Mouse (Mus musculus) embryonic facial prominence, embryonic 10.5 days (tissue): ENCODE results near the gene Anxa2. TPM values are rescaled to one million over a fixed set of nuclear protein-coding genes. Genes with fewer than 3 reads are reported as not detected.

ENCODE experiments used
- DNase-seq: peaks from one replicate; pipeline ENCODE4 v3.0.0-alpha.2; 2017; ENCODE audit warnings: low spot score
- H3K27ac ChIP-seq: fragments of 300-500 bp; sonication (generic); replicated peaks from 2 replicates; pipeline ENCODE4 v1.5.1; 2016; ENCODE audit warnings: mild to moderate bottlenecking
- H3K27me3 ChIP-seq: fragments of 300-500 bp; sonication (generic); replicated peaks from 2 replicates; pipeline ENCODE4 v1.6.1; 2016; ENCODE audit warnings: low read depth, mild to moderate bottlenecking; ENCODE audit not compliant: poor library complexity, severe bottlenecking
- H3K36me3 ChIP-seq: fragments of 300-500 bp; sonication (generic); replicated peaks from 2 replicates; pipeline ENCODE4 v1.6.1; 2016; ENCODE audit warnings: mild to moderate bottlenecking, moderate library complexity
- H3K4me1 ChIP-seq: fragments of 300-500 bp; sonication (generic); 2 replicates; pipeline ENCODE4 v1.6.1; 2016
- H3K4me3 ChIP-seq: fragments of 300-500 bp; sonication (generic); 2 replicates; pipeline ENCODE4 v1.5.1; 2016; ENCODE audit warnings: mild to moderate bottlenecking, moderate library complexity
- H3K9me3 ChIP-seq: fragments of 300-500 bp; sonication (generic); 2 replicates; pipeline ENCODE4 v1.6.1; 2016; ENCODE audit warnings: mild to moderate bottlenecking
- WGBS: fragments of 180-500 bp; shearing (Covaris S2); methylation state at CpG from one replicate; pipeline ENCODE4 v1.1.7; 2016; 5-methylcytosine and 5-hydroxymethylcytosine counted together
- polyA plus RNA-seq: library from polyadenylated mRNA; unstranded; fragments of >200 nt; fragmentation: Nextera tagmentation; extraction: Ambion mirVana; gene quantifications from 2 replicates; pipeline ENCODE4 v1.2.1, GENCODE M21; 2016

The Anxa2 gene
- polyA plus RNA-seq, 1 experiment from 2014 or later: 145 TPM

DNA sequence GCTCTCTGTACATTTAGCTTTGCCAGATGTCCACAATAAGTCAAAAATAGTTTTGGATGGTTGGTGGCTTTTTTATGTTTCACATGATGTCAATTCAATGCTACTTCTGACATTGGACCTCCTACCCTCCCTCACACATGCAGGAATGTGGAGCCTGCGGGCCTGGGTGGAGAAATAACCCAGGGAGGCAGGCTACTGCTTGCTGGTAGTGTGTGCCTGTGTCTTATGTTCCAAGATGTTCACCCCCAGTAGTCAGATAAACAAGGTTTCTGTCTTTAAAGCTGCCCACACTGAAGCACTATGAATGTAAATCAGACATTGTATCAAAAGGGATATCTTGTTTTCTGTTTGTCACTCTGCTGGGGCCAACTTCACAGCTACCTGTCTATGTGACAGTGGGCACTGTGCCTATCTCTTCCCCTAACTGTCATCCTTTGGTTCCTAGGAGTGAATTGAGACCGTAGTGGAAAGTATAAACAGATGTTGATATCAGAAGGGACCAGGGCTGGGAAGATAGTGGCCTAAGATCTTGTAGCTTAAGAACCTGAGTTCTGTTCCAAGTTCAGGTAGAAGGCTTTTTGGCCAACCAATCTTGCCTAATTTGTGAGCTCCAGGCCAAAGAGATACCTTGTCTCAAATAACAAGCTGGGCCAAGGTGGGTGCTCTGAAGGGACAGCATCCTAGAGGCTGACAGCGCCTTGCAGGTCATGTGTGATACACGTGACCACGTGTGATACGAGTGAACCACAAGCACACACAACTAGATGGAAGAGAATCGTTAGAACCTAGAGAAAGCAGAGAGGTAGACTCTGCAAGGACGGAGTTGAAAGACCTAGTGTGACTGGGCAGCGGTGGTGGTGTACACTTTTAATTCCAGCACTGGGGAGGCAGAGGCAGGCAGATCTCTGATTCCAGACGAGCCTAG, 1.3 kb upstream of the Anxa2 start:
- 90% methylated on average over 10 of the region's 10 CpGs for WGBS
- Histone ChIP-seq H3K4me3 (no peak overlapping the region), H3K27me3 (peaks cover 46% of the 10 kb centered on the region), H3K36me3 (no peaks in the 10 kb centered on the region), H3K4me1 (peaks cover 52% of the 10 kb centered on the region), H3K27ac (no peak overlapping the region), H3K9me3 (no peaks in the 10 kb centered on the region)
- no peak for DNase-seq

DNA sequence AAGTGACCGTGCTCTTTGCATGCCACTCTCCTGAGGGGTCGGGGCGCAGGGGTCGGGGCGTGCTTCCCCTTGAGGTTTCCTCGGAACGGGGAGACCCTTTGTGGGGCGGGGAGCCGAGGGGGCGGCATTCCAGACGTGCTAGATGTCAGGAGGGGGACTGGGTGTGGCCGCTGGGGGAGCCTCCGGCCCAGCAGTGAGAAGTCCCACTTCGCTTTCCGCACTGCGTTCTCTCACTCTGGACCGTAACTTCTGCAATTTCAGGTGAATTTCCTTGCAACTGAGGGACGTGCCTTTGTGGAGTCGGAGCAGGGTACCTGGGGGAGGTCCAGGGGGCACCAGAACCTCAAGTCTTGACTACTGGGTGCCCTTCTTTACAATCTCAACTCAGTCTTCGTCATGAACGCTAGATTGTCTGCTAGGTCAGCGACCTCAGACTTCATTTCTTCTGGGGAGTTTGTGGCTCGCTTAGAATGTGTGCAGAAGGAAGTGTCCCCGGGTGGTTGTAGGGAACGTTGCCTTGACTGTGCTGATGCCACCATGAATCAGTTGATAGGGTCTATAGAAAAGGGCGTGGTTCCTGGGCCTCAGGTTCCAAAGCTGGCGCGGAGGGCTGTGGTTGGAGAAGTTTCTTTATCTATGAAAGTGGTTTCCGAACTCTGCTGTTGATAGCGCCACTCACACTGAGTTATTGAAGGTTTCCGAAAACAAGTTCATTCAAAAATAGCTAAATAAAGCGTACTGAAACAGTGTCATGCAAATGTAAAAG, 664 bp downstream of the Anxa2 start:
- Histone ChIP-seq H3K9me3 (no peaks in the 10 kb centered on the region), H3K27me3 (peaks cover 46% of the 10 kb centered on the region), H3K27ac (peak overlapping the region; percentile 86), H3K4me3 (peak overlapping the region; percentile 64), H3K4me1 (peaks cover 67% of the 10 kb centered on the region), H3K36me3 (no peaks in the 10 kb centered on the region)
- WGBS: 7% methylated on average over 32 of the region's 32 CpGs
- DNase-seq: peak; percentile 51

DNA sequence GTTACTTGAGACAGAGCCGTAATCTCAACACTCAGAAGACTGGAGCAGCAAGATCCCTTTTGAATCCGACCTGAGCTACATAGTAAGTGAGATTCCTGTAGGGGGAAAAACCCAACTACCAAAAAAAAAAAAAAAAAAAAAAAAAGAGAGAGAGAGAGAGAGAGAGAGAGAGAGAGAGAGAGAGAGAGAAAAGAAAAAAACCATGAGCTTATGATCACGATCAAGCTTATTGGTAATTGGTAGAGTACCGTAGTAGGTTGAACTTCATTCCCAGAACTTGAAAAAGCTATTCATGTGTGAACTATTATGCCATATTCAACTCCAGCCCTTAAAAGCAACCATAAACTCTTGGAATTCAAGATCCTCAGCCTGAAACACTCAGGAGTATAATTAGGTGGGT, 1.3 kb downstream of the Anxa2 start:
- H3K9me3 ChIP-seq: no peaks in the 10 kb centered on the region
- H3K27me3 ChIP-seq: peaks cover 46% of the 10 kb centered on the region
- no peak overlapping the region for H3K27ac ChIP-seq
- peak overlapping the region; percentile 64; the same call in 1 of the 2 replicates for H3K4me3 ChIP-seq
- H3K36me3 ChIP-seq: no peaks in the 10 kb centered on the region
- H3K4me1 ChIP-seq: peaks cover 72% of the 10 kb centered on the region
- 65% methylated on average over 4 of the region's 4 CpGs for WGBS
- DNase-seq: no peak

DNA sequence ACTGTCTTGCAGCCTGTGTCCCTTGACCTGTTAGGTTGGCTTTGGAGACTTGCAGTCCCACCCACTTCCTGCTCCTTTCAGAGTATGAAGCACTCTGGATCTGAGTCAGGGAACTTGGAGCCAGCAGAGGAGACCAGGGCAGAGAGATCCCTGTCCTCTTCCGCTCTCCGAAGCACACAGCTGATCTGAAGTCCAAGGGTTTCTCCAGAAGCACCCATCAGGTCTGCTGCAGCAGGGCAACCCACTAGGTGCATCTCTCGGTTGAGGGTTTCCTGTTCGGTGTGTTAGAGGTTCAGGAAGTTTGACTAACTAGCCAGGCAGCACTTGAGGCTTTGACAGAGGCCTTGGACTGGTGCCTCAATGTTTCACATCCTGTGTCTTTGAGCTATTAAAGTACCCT, 2.0 kb downstream of the Anxa2 start:
- Histone ChIP-seq H3K4me1 (peaks cover 77% of the 10 kb centered on the region), H3K36me3 (no peaks in the 10 kb centered on the region), H3K27me3 (peaks cover 46% of the 10 kb centered on the region), H3K27ac (0 out of 2 replicates have a peak overlapping the region, but pooled peaks have one; percentile 30), H3K4me3 (peak overlapping the region; percentile 64; the same call in 1 of the 2 replicates), H3K9me3 (no peaks in the 10 kb centered on the region)
- WGBS: 75% methylated on average over 4 of the region's 4 CpGs
- no peak for DNase-seq

DNA sequence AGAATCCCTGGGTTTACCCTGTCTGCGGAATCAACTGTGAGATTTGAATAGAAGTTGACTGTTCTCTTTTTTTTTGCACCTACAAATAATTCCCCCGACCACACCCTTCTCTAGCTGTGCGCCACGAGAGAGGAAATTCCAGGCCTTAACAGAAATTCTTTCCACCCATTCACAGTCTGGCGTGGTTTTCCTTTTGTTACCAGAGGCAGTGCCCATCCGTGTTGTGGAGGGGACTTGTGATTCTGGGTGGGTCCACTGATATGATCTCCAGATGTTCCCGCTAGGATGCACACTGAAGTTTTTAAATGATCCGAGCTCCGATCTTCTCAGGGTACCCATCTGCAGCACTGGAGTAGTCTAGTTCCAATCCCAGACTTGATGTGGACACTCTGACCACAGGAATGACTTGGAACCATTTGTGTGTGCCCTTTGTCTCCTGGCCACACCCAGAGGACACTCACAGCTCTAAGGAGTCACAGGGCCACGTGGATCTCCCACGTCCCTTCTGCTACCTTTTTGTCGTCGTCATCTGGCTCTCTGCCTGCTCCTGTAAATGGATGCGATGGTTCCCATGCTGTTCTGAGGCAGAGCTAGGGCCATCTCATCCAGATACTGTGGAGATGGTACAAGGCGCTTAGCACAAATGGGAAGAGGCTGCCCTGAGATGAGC, 3.1 kb downstream of the Anxa2 start:
- Histone ChIP-seq H3K27ac (peak overlapping the region; percentile 49; the same call in 1 of the 2 replicates), H3K4me1 (peaks cover 75% of the 10 kb centered on the region), H3K27me3 (peaks cover 46% of the 10 kb centered on the region), H3K36me3 (no peaks in the 10 kb centered on the region), H3K4me3 (no peak overlapping the region), H3K9me3 (no peaks in the 10 kb centered on the region)
- WGBS: 90% methylated on average over 15 of the region's 15 CpGs
- no peak for DNase-seq

DNA sequence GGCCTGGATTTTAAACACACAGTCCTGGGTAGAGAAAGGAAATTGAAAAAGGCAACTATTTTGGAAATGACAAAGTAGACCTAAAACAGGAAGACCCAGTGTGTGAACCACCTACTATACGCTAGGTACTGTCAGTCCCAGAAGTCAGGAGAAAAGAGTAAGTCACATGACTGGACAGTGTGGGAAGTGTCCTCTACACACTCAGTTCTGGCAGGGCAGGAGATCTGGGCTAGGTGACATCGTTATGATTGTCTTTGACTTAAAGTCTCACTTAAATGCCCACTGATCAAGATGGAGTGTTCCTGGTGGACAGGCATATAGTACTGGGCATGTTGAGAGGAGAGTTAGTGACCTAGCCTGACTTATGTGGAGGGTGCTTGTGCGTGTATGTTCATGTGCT, 3.7 kb downstream of the Anxa2 start:
- H3K36me3 ChIP-seq: no peaks in the 10 kb centered on the region
- no peak overlapping the region for H3K4me3 ChIP-seq
- H3K27me3 ChIP-seq: peaks cover 42% of the 10 kb centered on the region
- peak overlapping the region; percentile 75 for H3K27ac ChIP-seq
- no peak for DNase-seq
- H3K9me3 ChIP-seq: no peaks in the 10 kb centered on the region
- WGBS: 94% methylated on average over 3 of the region's 3 CpGs
- H3K4me1 ChIP-seq: peaks cover 72% of the 10 kb centered on the region

DNA sequence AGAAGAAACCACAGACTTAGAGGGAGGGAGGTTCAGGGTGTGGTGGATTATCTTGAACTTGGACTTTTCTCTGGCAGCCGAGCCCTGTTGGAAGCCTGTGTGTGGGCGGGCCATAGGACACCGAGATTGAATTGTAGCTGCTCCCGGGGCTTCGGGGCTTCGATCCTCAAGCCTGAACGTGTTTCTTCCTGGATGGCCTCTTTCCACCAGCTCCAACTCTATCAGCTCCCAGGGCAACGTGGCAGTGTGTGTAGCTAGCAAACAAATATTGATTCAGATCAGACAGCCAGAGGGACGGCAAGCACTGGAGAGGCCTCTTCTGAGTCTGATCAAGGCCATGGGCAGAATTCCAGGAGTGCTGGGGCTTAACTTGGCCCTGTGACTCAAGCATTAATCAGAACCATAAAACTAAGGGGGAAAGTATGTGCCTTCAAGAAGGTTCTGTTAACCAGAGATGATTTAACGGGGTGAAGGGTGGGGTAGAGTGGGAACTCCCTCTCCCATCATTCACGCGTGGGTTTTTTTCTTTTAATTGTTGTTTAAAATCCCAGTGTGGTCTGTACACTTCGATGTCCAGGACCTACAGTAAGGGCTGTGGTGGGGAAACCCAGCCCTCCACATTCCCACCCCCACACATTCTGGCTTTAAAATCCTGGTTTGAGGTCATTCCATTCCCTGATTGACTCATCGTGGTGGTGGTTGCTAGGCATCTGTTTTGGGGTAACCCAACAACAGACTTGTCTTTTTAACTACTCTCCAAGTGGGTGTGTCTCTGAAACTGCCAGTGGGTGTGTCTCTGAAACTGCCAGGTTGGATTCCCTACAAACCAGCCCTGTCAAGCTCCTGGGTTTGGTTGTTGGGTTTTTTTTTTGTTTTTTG, 4.6 kb downstream of the Anxa2 start:
- Histone ChIP-seq H3K4me3 (no peak overlapping the region), H3K9me3 (no peaks in the 10 kb centered on the region), H3K27ac (peak overlapping the region; percentile 75), H3K27me3 (peaks cover 33% of the 10 kb centered on the region), H3K36me3 (no peaks in the 10 kb centered on the region), H3K4me1 (peaks cover 70% of the 10 kb centered on the region)
- 67% methylated on average over 14 of the region's 14 CpGs for WGBS
- DNase-seq: peak; percentile 57

DNA sequence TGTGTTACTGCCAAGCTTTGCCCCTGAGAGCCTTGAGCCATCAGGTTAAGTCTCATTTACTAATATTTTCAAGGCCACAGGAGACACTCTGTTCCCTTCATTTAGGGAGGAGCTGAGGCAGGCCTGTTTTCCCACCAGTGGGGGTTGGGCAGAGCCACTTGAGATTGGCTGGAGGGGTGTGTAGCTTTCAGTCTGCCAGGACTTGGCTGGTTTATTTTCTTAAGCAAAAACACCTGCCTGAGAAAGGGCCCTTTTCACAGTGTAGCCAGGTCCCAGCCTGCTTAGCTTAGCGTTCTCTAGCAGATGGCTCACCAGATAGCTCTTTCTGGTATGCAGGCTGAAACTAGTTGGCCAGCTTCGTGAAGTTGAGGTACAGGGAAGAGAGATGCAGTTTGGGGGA, 5.6 kb downstream of the Anxa2 start:
- DNase-seq: peak; percentile 86
- Histone ChIP-seq H3K9me3 (no peaks in the 10 kb centered on the region), H3K36me3 (no peaks in the 10 kb centered on the region), H3K4me1 (peaks cover 60% of the 10 kb centered on the region), H3K4me3 (peak overlapping the region; percentile 16; the same call in 1 of the 2 replicates), H3K27ac (peak overlapping the region; percentile 75), H3K27me3 (peaks cover 23% of the 10 kb centered on the region)
- 35% methylated on average over 2 of the region's 2 CpGs for WGBS

DNA sequence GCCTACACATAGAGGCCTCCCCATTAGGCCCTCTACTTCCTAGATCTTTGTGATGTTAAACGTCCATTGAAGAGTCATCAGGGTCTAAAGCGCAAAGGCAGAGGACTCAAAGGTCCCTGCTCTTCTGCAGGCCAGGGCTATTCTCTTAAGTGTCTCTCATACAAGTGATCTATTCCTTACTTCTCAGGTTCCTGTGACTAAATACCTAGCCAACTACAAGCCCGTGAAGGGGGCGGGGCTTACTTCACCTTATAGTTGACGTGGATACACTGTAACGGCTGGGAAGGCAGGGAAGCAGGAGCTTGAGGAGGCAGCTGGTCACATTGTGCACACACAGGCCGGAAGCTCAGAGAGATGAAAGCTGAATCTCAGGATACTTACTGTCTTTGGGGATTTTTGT, 6.5 kb downstream of the Anxa2 start:
- DNase-seq: no peak
- Histone ChIP-seq H3K9me3 (no peaks in the 10 kb centered on the region), H3K4me1 (peaks cover 52% of the 10 kb centered on the region), H3K36me3 (no peaks in the 10 kb centered on the region), H3K4me3 (no peak overlapping the region), H3K27ac (peak overlapping the region; percentile 75; the same call in 1 of the 2 replicates), H3K27me3 (peaks cover 14% of the 10 kb centered on the region)
- WGBS: 92% methylated on average over 7 of the region's 7 CpGs

DNA sequence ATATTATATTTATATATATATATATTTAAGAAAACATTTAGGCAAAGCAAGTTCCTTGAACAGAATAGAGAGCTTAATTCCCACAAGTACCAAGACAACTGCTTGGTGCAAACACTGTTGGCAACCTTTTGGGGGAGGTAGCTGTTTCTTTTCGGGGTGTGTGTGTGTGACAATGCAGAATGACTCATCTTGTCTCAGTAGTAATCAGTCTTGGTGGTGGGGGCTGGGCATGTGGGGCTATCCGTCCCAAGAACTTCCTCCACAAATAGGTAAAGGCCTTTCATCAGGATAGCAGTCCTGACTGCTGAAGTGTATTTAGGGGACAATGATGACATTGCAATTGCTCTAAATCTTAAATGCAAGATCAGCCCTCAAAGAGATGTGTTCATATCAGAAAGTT, 9.6 kb downstream of the Anxa2 start:
- H3K4me3 ChIP-seq: no peak overlapping the region
- 80% methylated on average over 2 of the region's 2 CpGs for WGBS
- no peak overlapping the region for H3K27ac ChIP-seq

DNA sequence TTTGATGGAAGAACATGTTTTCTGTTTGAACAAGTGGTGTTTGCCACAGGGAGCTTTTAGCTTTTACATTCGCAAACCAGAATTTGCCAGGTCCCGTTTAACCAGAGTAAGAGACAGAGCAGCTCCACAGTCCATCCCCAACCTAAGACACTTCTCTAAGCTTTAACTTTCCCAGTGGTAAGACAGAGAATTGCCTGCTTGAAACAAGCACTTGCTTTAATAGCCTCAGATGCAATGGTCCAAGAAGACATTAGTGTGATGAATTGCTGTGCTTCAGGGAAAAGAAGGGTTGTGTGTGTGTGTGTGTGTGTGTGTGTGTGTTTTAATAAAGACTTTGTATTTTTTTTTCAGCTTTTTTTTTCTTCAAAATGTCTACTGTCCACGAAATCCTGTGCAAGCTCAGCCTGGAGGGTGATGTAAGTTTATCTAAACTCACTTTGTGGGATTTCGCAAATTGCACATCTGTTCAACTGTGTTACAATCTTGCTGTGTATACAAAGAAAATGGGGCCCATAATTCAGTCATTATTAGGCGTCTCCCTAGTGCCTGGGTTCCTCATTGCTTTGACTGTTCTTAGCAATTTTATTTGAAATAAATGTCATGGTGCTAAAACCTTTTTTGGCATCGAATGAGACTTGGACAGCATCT, 10.8 kb downstream of the Anxa2 start:
- 91% methylated on average over 6 of the region's 6 CpGs for whole genome bisulfite sequencing
- no peaks in the 10 kb centered on the region for H3K9me3 ChIP-seq
- no peaks in the 10 kb centered on the region for H3K36me3 ChIP-seq
- DNase-seq: no peak
- H3K4me1 ChIP-seq: peaks cover 43% of the 10 kb centered on the region
- H3K27me3 ChIP-seq: 0 out of 2 replicates have a peak, but pooled peaks cover 5% of the 10 kb centered on the region
- no peak overlapping the region for H3K4me3 ChIP-seq
- no peak overlapping the region for H3K27ac ChIP-seq

More for the DNA sequence above, 9.6 kb downstream of the Anxa2 start:
- H3K9me3 ChIP-seq: no peaks in the 10 kb centered on the region
- DNase-seq: no peak
- no peaks in the 10 kb centered on the region for H3K36me3 ChIP-seq
- H3K27me3 ChIP-seq: 0 out of 2 replicates have a peak, but pooled peaks cover 5% of the 10 kb centered on the region
- H3K4me1 ChIP-seq: peaks cover 43% of the 10 kb centered on the region
